Mouse (Mus musculus) spleen, adult 2 months (tissue): ENCODE measurements at regions not wholly inside any gene's neighbourhood (a gene's known extent, or its start where the extent isn't known, plus 50 kb on each side); places are given as distances from the start of the nearest gene placed in this dataset.

ENCODE experiments used
- DNase-seq, 2 experiments: peaks; one replicate each; pipeline versions ENCODE4 v3.0.0 to v3.0.0-alpha.2; 2012 to 2021; ENCODE audit warnings: low spot score in 2 of 2, low read depth in 1 of 2
- H3K27ac ChIP-seq: fragments of 200-500 bp; 2 replicates; pipeline ENCODE4 v1.5.1; 2012; ENCODE audit warnings: low read length, inconsistent platforms; ENCODE audit not compliant: insufficient read depth
- H3K27me3 ChIP-seq: fragments of 200-500 bp; 2 replicates; pipeline ENCODE4 v1.6.1; 2012; ENCODE audit warnings: mild to moderate bottlenecking, moderate library complexity, low read length, inconsistent platforms; ENCODE audit not compliant: control insufficient read depth, insufficient read depth
- H3K36me3 ChIP-seq: fragments of 200-500 bp; 2 replicates; pipeline ENCODE4 v1.6.1; 2012; ENCODE audit warnings: mild to moderate bottlenecking, low read length, inconsistent platforms; ENCODE audit not compliant: control insufficient read depth, insufficient read depth
- H3K4me1 ChIP-seq: fragments of 200-500 bp; 2 replicates; pipeline ENCODE4 v1.6.1; 2011; ENCODE audit warnings: inconsistent platforms; ENCODE audit not compliant: control insufficient read depth, insufficient read depth, insufficient read length
- H3K4me3 ChIP-seq: fragments of 200-500 bp; 2 replicates; pipeline ENCODE4 v1.5.1; 2011; ENCODE audit warnings: mild to moderate bottlenecking, inconsistent platforms; ENCODE audit not compliant: insufficient read depth, insufficient read length; ENCODE audit errors: extremely low read depth
- CTCF ChIP-seq: fragments of 200-500 bp; IDR thresholded peaks from 2 replicates; pipeline ENCODE4 v1.5.1; 2011; ENCODE audit warnings: mild to moderate bottlenecking, inconsistent platforms; ENCODE audit not compliant: insufficient read depth, insufficient read length, insufficient replicate concordance; ENCODE audit errors: extremely low read depth
- POLR2A ChIP-seq: fragments of 200-500 bp; IDR thresholded peaks from 2 replicates; pipeline ENCODE4 v1.6.1; 2011; ENCODE audit warnings: low read depth, low read length, inconsistent platforms
- WGBS: fragments of 180-500 bp; shearing (Covaris S2); methylation state at CpG from one replicate; pipeline ENCODE4 v1.1.7; 2018; 5-methylcytosine and 5-hydroxymethylcytosine counted together

- WGBS: 57% methylated on average over 16 of the region's 16 CpGs
Observed at GRCm38 (mm10) chr14:105565827-105566226, 307.5 kb downstream of the Ndfip2 start.

GRCm38 (mm10) chr14:105562843-105563242, 304.5 kb downstream of the Ndfip2 start:
- TF ChIP-seq CTCF (no peak), POLR2A (no peak)

More at GRCm38 (mm10) chr14:105565827-105566226, 307.5 kb downstream of the Ndfip2 start:
- Histone ChIP-seq H3K36me3 (no peaks in the 10 kb centered on the region), H3K4me3 (no peak overlapping the region), H3K4me1 (no peaks in the 10 kb centered on the region), H3K27ac (no peak overlapping the region), H3K27me3 (no peaks in the 10 kb centered on the region)
- TF ChIP-seq POLR2A (no peak), CTCF (no peak)
- DNase-seq: no peak

GRCm38 (mm10) chr14:105556813-105557212, 298.4 kb downstream of the Ndfip2 start:
- H3K4me1 ChIP-seq: no peaks in the 10 kb centered on the region
- H3K27ac ChIP-seq: no peak overlapping the region
- no peaks in the 10 kb centered on the region for H3K36me3 ChIP-seq
- H3K27me3 ChIP-seq: no peaks in the 10 kb centered on the region
- no peak for DNase-seq
- H3K4me3 ChIP-seq: no peak overlapping the region
- TF ChIP-seq CTCF (no peak), POLR2A (no peak)
- WGBS: 58% methylated on average over 3 of the region's 3 CpGs

More at GRCm38 (mm10) chr14:105562843-105563242, 304.5 kb downstream of the Ndfip2 start:
- WGBS: 86% methylated on average over 2 of the region's 2 CpGs
- DNase-seq: no peak
- H3K4me1 ChIP-seq: no peaks in the 10 kb centered on the region
- H3K4me3 ChIP-seq: no peak overlapping the region
- H3K27me3 ChIP-seq: no peaks in the 10 kb centered on the region
- H3K27ac ChIP-seq: no peak overlapping the region
- H3K36me3 ChIP-seq: no peaks in the 10 kb centered on the region

GRCm38 (mm10) chr14:105544066-105544465, 285.7 kb downstream of the Ndfip2 start:
- no peaks in the 10 kb centered on the region for H3K27me3 ChIP-seq
- TF ChIP-seq CTCF (no peak), POLR2A (no peak)
- 90% methylated on average over 3 of the region's 3 CpGs for WGBS
- H3K36me3 ChIP-seq: no peaks in the 10 kb centered on the region
- H3K27ac ChIP-seq: no peak overlapping the region
- no peak for DNase-seq
- no peak overlapping the region for H3K4me3 ChIP-seq
- no peaks in the 10 kb centered on the region for H3K4me1 ChIP-seq

- no peak overlapping the region for H3K27ac ChIP-seq
- no peak for DNase-seq
- no peaks in the 10 kb centered on the region for H3K4me1 ChIP-seq
- H3K4me3 ChIP-seq: no peak overlapping the region
- H3K27me3 ChIP-seq: no peaks in the 10 kb centered on the region
- 49% methylated on average over 15 of the region's 15 CpGs for WGBS
- H3K36me3 ChIP-seq: no peaks in the 10 kb centered on the region
- TF ChIP-seq POLR2A (no peak), CTCF (no peak)
Observed at GRCm38 (mm10) chr14:105542486-105543145, 284.2 kb downstream of the Ndfip2 start.

- no peaks in the 10 kb centered on the region for H3K36me3 ChIP-seq
- DNase-seq: no peak
Observed at GRCm38 (mm10) chr14:105542090-105542485, 283.7 kb downstream of the Ndfip2 start.

GRCm38 (mm10) chr14:105532168-105532745, 273.9 kb downstream of the Ndfip2 start:
- no peak for DNase-seq
- Histone ChIP-seq H3K27ac (no peak overlapping the region), H3K4me3 (no peak overlapping the region), H3K27me3 (no peaks in the 10 kb centered on the region), H3K36me3 (no peaks in the 10 kb centered on the region), H3K4me1 (no peaks in the 10 kb centered on the region)
- WGBS: 71% methylated on average over 10 of the region's 10 CpGs
- TF ChIP-seq CTCF (no peak), POLR2A (no peak)

More at GRCm38 (mm10) chr14:105542090-105542485, 283.7 kb downstream of the Ndfip2 start:
- no peak overlapping the region for H3K27ac ChIP-seq
- no peaks in the 10 kb centered on the region for H3K4me1 ChIP-seq
- no peak for TF ChIP-seq POLR2A
- no peak for TF ChIP-seq CTCF
- no peaks in the 10 kb centered on the region for H3K27me3 ChIP-seq
- H3K4me3 ChIP-seq: no peak overlapping the region
- WGBS: 78% methylated on average over 8 of the region's 8 CpGs
